Mouse (Mus musculus) layer of hippocampus, postnatal 10 days (tissue): ENCODE data around the gene Bglap3. TPM values are rescaled to one million over a fixed set of nuclear protein-coding genes. Genes with fewer than 3 reads are reported as not detected.

Experiments
- DNase-seq, 2 experiments: peaks; one replicate each; pipeline ENCODE4 v3.0.0; 2021; ENCODE audit warnings: low spot score in 2 of 2
- total RNA-seq, 2 experiments: library from RNA; stranded (reverse); gene quantifications; 2 replicates each; pipeline ENCODE4 v1.2.3; 2021

Bglap3 gene
- total RNA-seq, 2 experiments from 2014 or later, result 0.55 to 0.83 TPM

GRCm38 (mm10) chr3:88336058-88337013, 36.2 kb downstream of the Bglap3 start, which contains the start of the genes Tmem79 and Smg5:
Gene Tmem79 (minus strand): TSS chr3:88336148.
Gene Smg5 (plus strand): TSS chr3:88336260.
- DNase-seq, result peak; percentile 96

GRCm38 (mm10) chr3:88335436-88336053, 37.0 kb downstream of the Bglap3 start:
- peak in 1 of 2 experiments; percentile 20 for DNase-seq

- no peak for DNase-seq
These were observed 37.6 kb downstream of the Bglap3 start for GRCm38 (mm10) chr3:88334902-88335435.

GRCm38 (mm10) chr3:88334029-88334658, 38.4 kb downstream of the Bglap3 start:
- no peak for DNase-seq

- no peak for DNase-seq
These were observed 41.3 kb downstream of the Bglap3 start for GRCm38 (mm10) chr3:88331282-88331681.

GRCm38 (mm10) chr3:88328956-88329355, 43.6 kb downstream of the Bglap3 start:
- DNase-seq, result no peak

GRCm38 (mm10) chr3:88324951-88325405, 47.6 kb downstream of the Bglap3 start, which contains the start of gene Glmp:
Gene Glmp (plus strand): TSS chr3:88325023.
- peak; percentile 60 to 67 for DNase-seq

Other genes with a start within 250 kb of the Bglap3 start
- gene Mef2d, start 230.4 kb downstream of the Bglap3 start, total RNA-seq, result 100 to 1,000 TPM; 125 to 126 TPM
- gene Rhbg, start 118.0 kb downstream of the Bglap3 start, total RNA-seq, result under 1 TPM in 1 of 2 experiments, not detected in 1; 0.25 TPM
- under 1 TPM; 0.78 to 0.83 TPM for gene Gm38392, start 85.5 kb downstream of the Bglap3 start, total RNA-seq
- gene Tsacc, start 75.7 kb downstream of the Bglap3 start, total RNA-seq, result 1 to 10 TPM; 1.8 to 7.0 TPM
- 100 to 1,000 TPM; 198 to 208 TPM for gene Cct3, start 75.6 kb downstream of the Bglap3 start, total RNA-seq
- 10 to 100 TPM; 62.1 to 73.0 TPM for gene Glmp, start 47.7 kb downstream of the Bglap3 start, total RNA-seq
- under 1 TPM; 0.71 to 0.87 TPM for gene Tmem79, start 36.6 kb downstream of the Bglap3 start, total RNA-seq
- gene Smg5, start 36.5 kb downstream of the Bglap3 start, total RNA-seq, result 10 to 100 TPM; 71.6 to 72.7 TPM
- 1 to 10 TPM; 6.8 to 8.4 TPM for gene Paqr6, start 8.2 kb downstream of the Bglap3 start, total RNA-seq
- not detected for gene Bglap2, start 6.0 kb upstream of the Bglap3 start, total RNA-seq
- 1 to 10 TPM in 1 of 2 experiments, not detected in 1; 2.7 TPM for gene Bglap, start 11.7 kb upstream of the Bglap3 start, total RNA-seq
- 10 to 100 TPM; 10.9 to 11.6 TPM for gene Pmf1, start 37.6 kb upstream of the Bglap3 start, total RNA-seq
- 10 to 100 TPM; 54.1 to 58.1 TPM for gene Slc25a44, start 52.4 kb upstream of the Bglap3 start, total RNA-seq
- 10 to 100 TPM; 39.6 to 42.8 TPM for gene Sema4a, start 88.4 kb upstream of the Bglap3 start, total RNA-seq
- gene Lmna, start 137.2 kb upstream of the Bglap3 start, total RNA-seq, result 10 to 100 TPM; 46.2 to 50.5 TPM
- gene Mex3a, start 159.7 kb upstream of the Bglap3 start, total RNA-seq, result 10 to 100 TPM; 17.0 to 18.5 TPM
- gene Rab25, start 175.6 kb upstream of the Bglap3 start, total RNA-seq, result not detected
- 100 to 1,000 TPM; 117 to 126 TPM for gene Lamtor2, start 180.3 kb upstream of the Bglap3 start, total RNA-seq
- gene Ubqln4, start 181.0 kb upstream of the Bglap3 start, total RNA-seq, result 10 to 100 TPM; 79.9 to 81.8 TPM
- 100 to 1,000 TPM; 123 to 129 TPM for gene Ssr2, start 203.1 kb upstream of the Bglap3 start, total RNA-seq
- 100 to 1,000 TPM; 212 to 255 TPM for gene Arhgef2, start 233.2 kb upstream of the Bglap3 start, total RNA-seq